Mouse (Mus musculus) liver, adult 2 months (tissue): ENCODE results near the gene Zfp536.

Source experiments
- CTCF ChIP-seq: fragments of 200-500 bp; IDR thresholded peaks from 2 replicates; pipeline ENCODE4 v1.5.1; 2011; ENCODE audit warnings: low read depth, low read length, control low read depth
- POLR2A ChIP-seq: fragments of 200-500 bp; IDR thresholded peaks from 2 replicates; pipeline ENCODE4 v1.6.1; 2011; ENCODE audit warnings: low read length, control low read depth; ENCODE audit not compliant: insufficient read depth; ENCODE audit errors: extremely low read depth

DNA sequence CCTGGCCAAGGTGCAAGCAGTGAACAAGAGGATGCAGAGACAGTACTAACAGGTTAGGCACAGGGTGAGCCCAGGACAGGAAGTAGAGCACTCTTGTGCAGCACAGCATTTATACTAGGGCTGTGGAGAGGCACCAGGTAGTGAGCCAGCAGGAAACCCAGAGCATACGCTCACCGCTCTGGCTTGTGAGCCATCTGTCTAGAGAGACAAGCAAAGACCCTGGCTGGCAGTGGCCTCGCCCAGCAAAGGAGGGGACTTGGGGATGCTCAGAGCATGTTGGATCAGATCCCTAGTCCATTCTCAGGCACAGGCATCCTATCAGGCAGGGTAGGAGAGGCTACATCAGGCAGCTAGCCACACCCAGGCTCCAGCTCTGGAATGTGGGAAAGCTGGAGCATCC is 88.2 kb downstream of the Zfp536 start:
- TF ChIP-seq POLR2A (no peak), CTCF (no peak)
